Mouse (Mus musculus) thymus, adult 2 months (tissue): ENCODE measurements around the gene Tbx5.

Experiments used
- CTCF ChIP-seq: fragments of 200-500 bp; IDR thresholded peaks from 2 replicates; pipeline ENCODE4 v1.5.1; 2012; ENCODE audit warnings: mild to moderate bottlenecking, control low read depth, low read length, moderate library complexity, borderline replicate concordance; ENCODE audit not compliant: control insufficient read depth, poor library complexity, insufficient read depth; ENCODE audit errors: extremely low read depth
- POLR2A ChIP-seq: fragments of 200-500 bp; IDR thresholded peaks from 2 replicates; pipeline ENCODE4 v1.6.1; 2012; ENCODE audit warnings: mild to moderate bottlenecking, low read length, control low read depth, moderate library complexity; ENCODE audit not compliant: control insufficient read depth, poor library complexity, insufficient read depth; ENCODE audit errors: extremely low read depth

GRCm38 (mm10) chr5:119839616-119840368 is 7.3 kb downstream of the Tbx5 start:
- TF ChIP-seq CTCF (no peak), POLR2A (no peak)
